ENCODE assay signal across 17 mouse cellular contexts in the genomic region with DNA sequence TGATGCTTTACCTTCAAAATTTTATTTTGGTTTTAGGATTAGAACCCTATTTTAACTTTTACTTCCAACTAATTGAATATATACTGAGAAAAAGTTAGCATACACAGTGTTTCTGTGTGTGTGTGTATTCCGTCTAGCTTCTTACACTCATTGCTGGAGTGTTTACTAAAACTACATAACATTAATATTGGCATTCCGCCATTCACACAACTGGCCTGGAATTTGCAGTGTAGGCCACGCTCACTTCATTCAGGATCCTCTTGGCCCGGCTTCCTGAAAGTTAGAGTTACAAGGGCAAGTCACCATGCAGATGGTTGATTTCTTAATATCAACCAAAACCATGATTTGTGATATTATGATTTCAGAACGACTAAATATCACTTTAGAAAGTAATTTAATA. TPM values are rescaled to one million over a fixed set of nuclear protein-coding genes. Genes with fewer than 3 reads are reported as not detected.
DNase-seq lines count a peak whose midpoint lies in the region; ATAC-seq and TF ChIP-seq lines count a peak whose summit lies in the region.
"Had no signal": no experiment of that assay in that cellular context is flagged by ENCODE, and none has a peak within 500 bp of the region (broad histone marks: within the 10 kb centered on the region; RNA-seq: fewer than 3 reads in every experiment).

No protein-coding gene starts in this region.

- no peaks in the 10 kb centered on the region for H3K27me3 ChIP-seq in kidney, adult 2 months (replicated peaks; ENCODE audit: control insufficient read depth, insufficient read depth, low read length)
- no peaks in the 10 kb centered on the region for H3K27me3 ChIP-seq in lung, embryonic 15.5 days
- no peaks in the 10 kb centered on the region for H3K27me3 ChIP-seq in forebrain, embryonic 11.5 days (ENCODE audit: control insufficient read depth, insufficient read depth, low read length)
- H3K27me3 ChIP-seq: heart, embryonic 15.5 days had no signal

- DNase-seq in kidney, adult 2 months, result peak; percentile 47
- no peak for DNase-seq in kidney, postnatal 10 days
- DNase-seq in lung, adult 2 months, result no peak
- peak; percentile 18 for DNase-seq in lung, postnatal 10 days
- peak; percentile 38 for DNase-seq in lung, postnatal 36 days
- DNase-seq in gastrocnemius, postnatal 10 days, result no peak
- no peak for DNase-seq in forebrain, embryonic 11.5 days (ENCODE audit: low spot score)
- DNase-seq: cerebellum, adult 2 months; cerebellum, postnatal 10 days; gastrocnemius, adult 2 months; gastrocnemius, postnatal 36 days; heart, adult 11 months; heart, postnatal 14 days had no signal

- H3K9me3 ChIP-seq in lung, embryonic 15.5 days, result no peaks in the 10 kb centered on the region
- no peaks in the 10 kb centered on the region for H3K9me3 ChIP-seq in forebrain, embryonic 11.5 days (ENCODE audit: control insufficient read depth, low read length)
- H3K9me3 ChIP-seq: embryonic facial prominence, embryonic 10.5 days; heart, embryonic 15.5 days had no signal

- ATAC-seq in lung, embryonic 15.5 days (ENCODE audit: borderline replicate concordance, extremely low read depth, low FRiP score, low TSS enrichment), result peak; percentile 69
- no peak for ATAC-seq in forebrain, embryonic 11.5 days (replicated peaks; ENCODE audit: low FRiP score)
- ATAC-seq: forebrain, embryonic 14.5 days had no signal

- H3K36me3 ChIP-seq in kidney, adult 2 months (ENCODE audit: control insufficient read depth, insufficient read depth, low read length), result no peaks in the 10 kb centered on the region
- no peaks in the 10 kb centered on the region for H3K36me3 ChIP-seq in lung, embryonic 15.5 days
- no peaks in the 10 kb centered on the region for H3K36me3 ChIP-seq in forebrain, embryonic 11.5 days (ENCODE audit: control insufficient read depth, insufficient read depth, low read length)
- H3K36me3 ChIP-seq: embryonic facial prominence, embryonic 10.5 days; heart, embryonic 15.5 days had no signal

- no peak overlapping the region for H3K27ac ChIP-seq in kidney, adult 2 months (ENCODE audit: insufficient read depth, low read depth, low read length)
- H3K27ac ChIP-seq in lung, embryonic 15.5 days, result no peak overlapping the region
- no peak overlapping the region for H3K27ac ChIP-seq in forebrain, embryonic 11.5 days (ENCODE audit: low read depth, low read length)
- H3K27ac ChIP-seq: embryonic facial prominence, embryonic 10.5 days; gastrocnemius, adult 2 months; heart, embryonic 15.5 days had no signal

- no peak for TF ChIP-seq CTCF in kidney, adult 2 months (conservative IDR thresholded peaks at IDR 0.05; ENCODE audit: insufficient read depth, insufficient read length, low read depth, low read length)
- TF ChIP-seq CTCF in lung, adult 2 months (IDR thresholded peaks at IDR 0.05; ENCODE audit: insufficient read depth, low read length), result no peak

- H3K4me1 ChIP-seq in kidney, adult 2 months (ENCODE audit: control insufficient read depth, insufficient read depth, low read length), result peaks cover 3% of the 10 kb centered on the region; the same call in 1 of the 2 replicates
- peaks cover 18% of the 10 kb centered on the region for H3K4me1 ChIP-seq in lung, embryonic 15.5 days
- H3K4me1 ChIP-seq in lung, adult 2 months (ENCODE audit: control insufficient read depth, insufficient read depth, low read length), result no peaks in the 10 kb centered on the region; the same call in 1 of the 2 replicates
- H3K4me1 ChIP-seq in forebrain, embryonic 11.5 days (replicated peaks; ENCODE audit: control insufficient read depth, insufficient read depth, low read length), result no peaks in the 10 kb centered on the region
- H3K4me1 ChIP-seq: embryonic facial prominence, embryonic 10.5 days had no signal

- 67% methylated on average over 5 of the region's 5 CpGs for WGBS in kidney, adult 2 months
- WGBS in lung, embryonic 15.5 days, result 26% methylated on average over 5 of the region's 5 CpGs
- 36% methylated on average over 5 of the region's 5 CpGs for WGBS in lung, adult 2 months
- WGBS in forebrain, embryonic 11.5 days, result 92% methylated on average over 5 of the region's 5 CpGs

- no peak for TF ChIP-seq POLR2A in kidney, adult 2 months (IDR thresholded peaks at IDR 0.05; ENCODE audit: low read depth, low read length)
- no peak for TF ChIP-seq POLR2A in lung, adult 2 months (IDR thresholded peaks at IDR 0.05; ENCODE audit: borderline replicate concordance, extremely low read depth, low read depth, low read length)

- H3K4me3 ChIP-seq in kidney, adult 2 months (ENCODE audit: insufficient read depth, low read depth, low read length), result no peak overlapping the region
- H3K4me3 ChIP-seq in lung, embryonic 15.5 days, result no peak overlapping the region
- H3K4me3 ChIP-seq in lung, adult 2 months (replicated peaks; ENCODE audit: extremely low read depth, low read depth, low read length), result no peak overlapping the region
- no peak overlapping the region for H3K4me3 ChIP-seq in forebrain, embryonic 11.5 days (ENCODE audit: low read depth, low read length)
- H3K4me3 ChIP-seq: embryonic facial prominence, embryonic 10.5 days; gastrocnemius, adult 2 months; heart, embryonic 15.5 days had no signal

- H3K4me2 ChIP-seq in lung, embryonic 15.5 days, result no peak overlapping the region
- no peak overlapping the region for H3K4me2 ChIP-seq in forebrain, embryonic 11.5 days (ENCODE audit: low read depth, low read length, severe bottlenecking)

- no peak overlapping the region for H3K9ac ChIP-seq in lung, embryonic 15.5 days
- no peak overlapping the region for H3K9ac ChIP-seq in forebrain, embryonic 11.5 days (ENCODE audit: low read length)
- H3K9ac ChIP-seq: heart, embryonic 15.5 days had no signal

RNA-seq across cellular contexts. Expression of gene Slc44a1, which starts 21.9 kb away (rescaled TPM):
- polyA plus RNA-seq in kidney, adult 2 months (2012; rRNA removed), result 26.5 and 27.1 TPM in 2 replicates
- 39.1 and 40.9 TPM in 2 replicates for polyA plus RNA-seq in lung, embryonic 15.5 days (2015; fragmentation: Nextera tagmentation; extraction: Ambion mirVana)
- polyA plus RNA-seq in lung, adult 2 months (2012; rRNA removed), result 29.0 and 45.2 TPM in 2 replicates
- 10 to 100 TPM; 34.6 to 39.2 TPM for total RNA-seq in gastrocnemius, postnatal 10 days (2021)
- 16.2 and 16.6 TPM in 2 replicates for polyA plus RNA-seq in forebrain, embryonic 11.5 days (2014; fragmentation: Nextera tagmentation; extraction: Ambion mirVana)

Comparison
In these comparisons a context has a peak if more than half of its experiments do, and no peak if none do; other contexts are left out.
1. DNase-seq: peak in kidney, adult 2 months (single experiment), lung, postnatal 10 days (single experiment) and lung, postnatal 36 days (single experiment); none in kidney, postnatal 10 days (single experiment), lung, adult 2 months (single experiment), gastrocnemius, postnatal 10 days (single experiment) and forebrain, embryonic 11.5 days (single experiment).